Mouse (Mus musculus) stomach, postnatal 0 days (tissue): ENCODE measurements around the gene Xrcc2. TPM values are rescaled to one million over a fixed set of nuclear protein-coding genes. Genes with fewer than 3 reads are reported as not detected.
"Not testable (repeated sequence)": the region's sequence is repeated elsewhere in the genome, so short reads cannot be mapped to it uniquely, and the experiment has no call there.

Experiments used
- ATAC-seq: fragments of 200-750 bp; cut with Nextera tagmentation; 2 replicates; pipeline ENCODE4 v1.8.0; 2017; ENCODE audit not compliant: low FRiP score, low TSS enrichment
- DNase-seq: peaks from one replicate; pipeline ENCODE4 v3.0.0-alpha.2; 2016; ENCODE audit warnings: low spot score
- H3K27ac ChIP-seq: fragments of 300-500 bp; sonication (generic); replicated peaks from 2 replicates; pipeline ENCODE4 v1.5.1; 2014; ENCODE audit warnings: mild to moderate bottlenecking, control low read depth
- H3K27me3 ChIP-seq: fragments of 300-500 bp; sonication (generic); 2 replicates; pipeline ENCODE4 v1.6.1; 2014; ENCODE audit warnings: low read length; ENCODE audit not compliant: control insufficient read depth, insufficient read depth
- H3K36me3 ChIP-seq: fragments of 300-500 bp; sonication (generic); 2 replicates; pipeline ENCODE4 v1.6.1; 2014; ENCODE audit warnings: low read length, mixed read lengths; ENCODE audit not compliant: control insufficient read depth, insufficient read depth
- H3K4me1 ChIP-seq: fragments of 300-500 bp; sonication (generic); replicated peaks from 2 replicates; pipeline ENCODE4 v1.6.1; 2014; ENCODE audit warnings: antibody characterized with exemption; ENCODE audit not compliant: control insufficient read depth, insufficient read depth
- H3K4me2 ChIP-seq: fragments of 300-500 bp; sonication (generic); replicated peaks from 2 replicates; pipeline ENCODE4 v1.6.1; 2014; ENCODE audit warnings: low read depth, mild to moderate bottlenecking, control low read depth, moderate library complexity
- H3K4me3 ChIP-seq: fragments of 300-500 bp; sonication (generic); 2 replicates; pipeline ENCODE4 v1.5.1; 2014; ENCODE audit warnings: low read depth, low read length, control low read depth
- H3K9ac ChIP-seq: fragments of 300-500 bp; sonication (generic); 2 replicates; pipeline ENCODE4 v1.6.1; 2014; ENCODE audit warnings: mild to moderate bottlenecking, low read length, control low read depth, mixed read lengths
- H3K9me3 ChIP-seq: fragments of 300-500 bp; sonication (generic); 2 replicates; pipeline ENCODE4 v1.6.1; 2016; ENCODE audit warnings: low read length; ENCODE audit not compliant: control insufficient read depth
- CTCF ChIP-seq: IDR thresholded peaks from 2 replicates; pipeline ENCODE4 v1.5.1; 2016; ENCODE audit warnings: antibody characterized with exemption, low read depth, mild to moderate bottlenecking, moderate library complexity
- EP300 ChIP-seq: optimal IDR thresholded peaks from 2 replicates; pipeline ENCODE3; 2016; ENCODE audit warnings: antibody characterized with exemption
- WGBS: fragments of 180-500 bp; shearing (Covaris S2); extraction: QIAGEN DNeasy Blood & Tissue Kit; methylation state at CpG from one replicate; pipeline ENCODE4 v1.1.7; 2014; 5-methylcytosine and 5-hydroxymethylcytosine counted together
- polyA plus RNA-seq: library from polyadenylated mRNA; unstranded; fragments of >200 nt; fragmentation: Nextera tagmentation; extraction: Ambion mirVana; gene quantifications from 2 replicates; pipeline ENCODE4 v1.2.1, GENCODE M21; 2015

Xrcc2 gene
- polyA plus RNA-seq, 1 experiment from 2014 or later, result 2.1 TPM

DNA sequence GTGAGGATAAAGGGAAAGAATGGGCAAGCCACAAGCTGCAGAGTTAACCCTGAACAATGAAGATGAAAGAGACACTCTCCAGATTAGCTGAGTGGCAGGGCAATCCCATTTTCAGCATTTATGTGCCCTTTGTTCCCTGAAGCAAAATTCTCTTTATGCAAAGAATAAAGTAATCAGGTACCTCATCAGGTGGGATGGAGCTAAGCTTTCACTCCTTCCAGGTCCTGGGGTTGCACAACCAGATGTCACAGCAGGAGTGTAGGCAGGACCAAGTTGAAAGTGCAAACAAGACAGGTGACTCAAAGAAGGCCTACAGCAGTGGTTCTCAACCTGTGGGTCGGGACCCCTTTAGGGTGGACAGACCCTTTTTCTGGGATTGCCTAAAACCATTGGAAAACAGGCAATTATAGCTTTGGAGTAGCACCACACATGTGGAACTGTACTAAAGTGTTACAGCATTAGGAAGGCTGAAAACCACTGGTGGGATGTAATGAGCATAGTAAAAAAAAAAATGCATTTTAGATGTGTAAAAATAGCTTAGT, 18.6 kb upstream of the Xrcc2 start:
- Histone ChIP-seq H3K27me3 (no peaks in the 10 kb centered on the region), H3K9me3 (no peaks in the 10 kb centered on the region), H3K4me2 (no peak overlapping the region), H3K36me3 (no peaks in the 10 kb centered on the region), H3K4me3 (no peak overlapping the region), H3K9ac (no peak overlapping the region), H3K4me1 (no peaks in the 10 kb centered on the region), H3K27ac (no peak overlapping the region)
- no peak for ATAC-seq
- TF ChIP-seq CTCF, result no peak
- no peak for TF ChIP-seq EP300
- 33% methylated on average over 1 of the region's 1 CpGs for WGBS
- no peak for DNase-seq

DNA sequence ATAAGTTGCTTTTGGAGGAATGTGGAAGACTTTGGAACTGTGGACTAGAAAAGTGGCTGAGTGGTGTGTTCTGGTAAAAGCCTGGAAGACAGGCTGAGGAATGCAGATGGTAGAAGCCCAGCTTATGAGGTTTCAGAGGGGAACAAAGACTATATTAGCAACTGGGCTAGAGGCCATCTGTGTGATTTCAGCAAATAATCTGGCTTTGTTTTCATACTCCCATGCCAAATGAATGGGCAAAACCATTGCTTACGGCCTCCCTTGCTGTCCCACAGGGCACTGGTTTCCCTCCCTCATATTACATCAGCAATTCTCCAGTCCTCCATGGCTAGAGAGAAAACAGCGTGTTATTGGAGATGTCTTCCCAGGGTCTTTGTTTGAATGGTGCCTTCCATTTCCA, 17.4 kb upstream of the Xrcc2 start:
- no peak for TF ChIP-seq EP300
- no peak for TF ChIP-seq CTCF
- Histone ChIP-seq H3K4me2 (no peak overlapping the region), H3K9me3 (no peaks in the 10 kb centered on the region), H3K4me1 (no peaks in the 10 kb centered on the region), H3K27ac (no peak overlapping the region), H3K9ac (no peak overlapping the region), H3K36me3 (no peaks in the 10 kb centered on the region), H3K27me3 (no peaks in the 10 kb centered on the region), H3K4me3 (no peak overlapping the region)
- WGBS, result 72% methylated on average over 2 of the region's 2 CpGs
- DNase-seq (no peak), ATAC-seq (no peak)

DNA sequence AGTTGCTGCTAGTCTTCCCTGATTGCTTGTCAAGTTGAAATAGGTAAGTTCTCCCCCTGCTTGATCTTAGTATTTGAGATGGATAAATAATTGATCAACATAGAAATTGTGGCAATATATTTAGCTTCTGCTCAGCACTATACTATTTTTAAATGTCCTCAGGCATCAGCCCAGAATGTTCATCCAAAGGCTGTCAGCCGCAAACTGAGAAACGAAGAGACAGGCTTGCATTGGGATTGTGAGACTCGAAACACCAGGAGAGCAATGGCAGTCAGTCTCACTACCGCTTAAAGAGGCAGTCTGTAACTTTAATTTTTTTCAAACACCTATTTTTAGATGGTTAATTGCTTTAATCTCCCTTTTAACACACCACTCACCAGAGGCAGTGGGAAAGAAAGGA, 13.8 kb upstream of the Xrcc2 start:
- Histone ChIP-seq H3K9me3 (no peaks in the 10 kb centered on the region), H3K4me3 (no peak overlapping the region), H3K36me3 (no peaks in the 10 kb centered on the region), H3K27ac (no peak overlapping the region), H3K4me1 (no peaks in the 10 kb centered on the region), H3K27me3 (no peaks in the 10 kb centered on the region), H3K9ac (no peak overlapping the region), H3K4me2 (no peak overlapping the region)
- TF ChIP-seq EP300, result no peak
- TF ChIP-seq CTCF, result no peak
- no peak for ATAC-seq
- no peak for DNase-seq
- 84% methylated on average over 4 of the region's 4 CpGs for WGBS

DNA sequence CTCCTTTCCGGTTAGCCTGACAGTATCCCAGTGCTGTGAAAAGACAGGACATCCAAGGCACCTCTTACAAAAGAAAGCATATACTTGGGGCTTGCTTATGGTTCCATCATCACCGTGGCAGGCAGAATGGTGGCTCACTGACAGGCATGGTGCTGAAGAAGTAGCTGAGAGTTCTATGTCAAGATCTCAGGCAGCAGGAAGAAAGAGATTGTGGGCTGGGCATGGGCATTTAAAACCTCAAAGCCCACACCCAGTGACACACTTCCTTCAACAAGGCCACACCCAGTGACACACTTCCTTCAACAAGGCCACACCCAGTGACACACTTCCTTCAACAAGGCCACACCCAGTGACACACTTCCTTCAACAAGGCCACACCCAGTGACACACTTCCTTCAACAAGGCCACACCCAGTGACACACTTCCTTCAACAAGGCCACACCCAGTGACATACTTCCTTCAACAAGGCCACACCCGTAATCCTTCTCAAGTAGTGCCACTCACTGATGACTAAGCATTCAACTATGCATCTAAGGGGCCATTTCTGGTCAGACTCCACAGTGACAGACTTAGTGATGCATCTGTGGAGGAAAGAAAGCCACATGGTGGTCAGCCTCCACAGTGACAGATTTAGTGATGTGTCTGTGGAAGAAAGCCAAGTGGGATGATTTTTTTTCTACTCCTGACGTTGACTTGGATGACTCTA, 7.5 kb upstream of the Xrcc2 start:
- 85% methylated on average over 4 of the region's 4 CpGs for WGBS
- not testable (repeated sequence) for H3K9ac ChIP-seq, H3K9me3 ChIP-seq, ATAC-seq, H3K36me3 ChIP-seq, H3K4me1 ChIP-seq, H3K27me3 ChIP-seq, H3K4me3 ChIP-seq, H3K27ac ChIP-seq, DNase-seq, H3K4me2 ChIP-seq

DNA sequence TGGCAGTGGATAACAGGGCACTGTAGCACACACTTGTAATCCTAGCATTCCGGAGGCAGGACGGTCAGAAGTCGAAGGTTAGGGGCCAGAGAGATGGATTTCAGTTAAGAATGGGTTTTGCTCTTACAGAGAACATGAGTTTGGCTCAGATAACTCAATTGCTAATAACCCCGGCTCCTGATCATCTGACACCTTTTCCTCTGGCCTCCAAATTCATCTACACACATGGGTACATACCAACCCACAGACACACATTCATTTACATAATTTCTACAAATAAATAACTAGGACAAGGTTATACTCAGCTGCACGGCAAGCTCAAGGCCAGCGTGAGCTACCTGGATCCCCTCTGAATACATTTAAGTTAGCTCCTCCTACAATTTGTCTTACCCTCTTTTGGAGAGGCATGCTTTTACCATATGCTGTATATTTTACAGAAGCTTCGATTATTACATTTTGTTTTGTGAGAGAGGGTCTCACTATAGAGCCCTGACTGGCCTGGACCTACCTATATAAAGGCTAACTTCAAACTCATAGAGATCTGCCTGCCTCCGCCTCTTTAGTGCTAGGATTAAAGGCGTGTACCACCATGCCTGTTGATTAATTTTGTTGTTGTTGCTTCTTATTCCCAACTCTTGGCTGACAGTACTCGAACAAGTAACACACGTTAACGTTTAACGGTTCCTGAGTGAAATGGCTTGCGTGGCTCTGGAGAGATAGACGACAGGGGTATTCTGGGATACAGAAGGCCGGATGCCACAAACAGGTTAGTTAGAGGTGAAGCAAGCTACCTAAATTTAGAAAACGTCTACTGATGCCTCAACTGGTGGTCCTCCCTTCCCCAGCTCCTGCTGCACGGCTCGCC, 691 bp downstream of the Xrcc2 start:
- peak overlapping the region; percentile 86 for H3K4me2 ChIP-seq
- H3K9me3 ChIP-seq, result no peaks in the 10 kb centered on the region
- peak overlapping the region; percentile 76 for H3K9ac ChIP-seq
- DNase-seq (no peak), ATAC-seq (peak; percentile 8; the same call in 1 of the 2 replicates)
- H3K4me3 ChIP-seq, result peak overlapping the region; percentile 82
- H3K27ac ChIP-seq, result no peak overlapping the region
- 17% methylated on average over 19 of the region's 19 CpGs for WGBS
- no peak for TF ChIP-seq EP300
- TF ChIP-seq CTCF, result no peak
- no peaks in the 10 kb centered on the region for H3K27me3 ChIP-seq
- 0 out of 2 replicates have a peak, but pooled peaks cover 6% of the 10 kb centered on the region for H3K4me1 ChIP-seq
- no peaks in the 10 kb centered on the region for H3K36me3 ChIP-seq

DNA sequence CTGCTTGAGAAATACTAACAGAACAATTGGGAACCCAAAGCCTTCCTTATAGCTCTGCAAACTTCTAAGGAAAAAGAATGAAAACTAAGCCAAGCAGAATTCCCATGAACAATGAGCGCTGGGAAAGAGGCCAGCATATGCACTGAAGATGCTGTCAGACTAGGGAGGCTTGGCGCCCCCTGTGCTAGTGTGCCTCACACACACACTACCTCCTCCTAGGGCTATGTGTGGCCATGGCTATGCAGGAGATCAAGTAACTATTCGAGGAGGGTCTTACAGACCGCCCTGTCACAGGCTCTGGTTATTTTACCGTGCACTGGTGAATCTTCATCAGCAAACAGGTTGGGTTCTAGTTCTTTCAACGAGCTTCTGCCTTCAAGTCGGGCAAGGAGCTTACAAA, 7.7 kb downstream of the Xrcc2 start:
- ATAC-seq (no peak), DNase-seq (no peak)
- no peak overlapping the region for H3K27ac ChIP-seq
- no peak overlapping the region for H3K9ac ChIP-seq
- no peak for TF ChIP-seq EP300
- peak; percentile 25 for TF ChIP-seq CTCF
- H3K9me3 ChIP-seq, result no peaks in the 10 kb centered on the region
- no peaks in the 10 kb centered on the region for H3K27me3 ChIP-seq
- H3K4me2 ChIP-seq, result no peak overlapping the region
- H3K4me1 ChIP-seq, result no peaks in the 10 kb centered on the region
- H3K36me3 ChIP-seq, result peaks cover 3% of the 10 kb centered on the region; the same call in 1 of the 2 replicates
- no peak overlapping the region for H3K4me3 ChIP-seq
- 92% methylated on average over 7 of the region's 7 CpGs for WGBS
